Mouse (Mus musculus): ENCODE measurements around the gene Skint11. TPM values are rescaled to one million over a fixed set of nuclear protein-coding genes. Genes with fewer than 3 reads are reported as not detected.
"Not testable (repeated sequence)": the region's sequence is repeated elsewhere in the genome, so short reads cannot be mapped to it uniquely, and the experiment has no call there.

Skint11 gene
- not detected in 2 replicates for polyA plus RNA-seq (2014; fragmentation: Nextera tagmentation; extraction: Ambion mirVana)

- ATAC-seq (no peak), DNase-seq (ENCODE audit: low spot score) (no peak)
- Histone ChIP-seq H3K9me3 (replicated peaks; ENCODE audit: control insufficient read depth, low read length) (peaks cover 7% of the 10 kb centered on the region; the same call in 1 of the 2 replicates), H3K4me3 (ENCODE audit: low read depth, low read length) (no peak within 1 kb of the TSS), H3K36me3 (ENCODE audit: control insufficient read depth, insufficient read depth, low read length) (no peaks in the 10 kb centered on the region), H3K27me3 (replicated peaks; ENCODE audit: control insufficient read depth, insufficient read depth, low read length) (no peaks in the 10 kb centered on the region), H3K27ac (ENCODE audit: low read depth, low read length) (no peak within 1 kb of the TSS), H3K4me2 (ENCODE audit: low read length) (no peak within 1 kb of the TSS), H3K9ac (ENCODE audit: low read length) (no peak within 1 kb of the TSS), H3K4me1 (ENCODE audit: control insufficient read depth, insufficient read depth, low read length) (no peaks in the 10 kb centered on the region)
- WGBS = 81% methylated on average over 1 of the region's 1 CpGs
Measured at GRCm38 (mm10) chr4:114163084-114163483, at the start of gene Skint11. Skint11 (plus strand) TSS chr4:114163384.

DNA sequence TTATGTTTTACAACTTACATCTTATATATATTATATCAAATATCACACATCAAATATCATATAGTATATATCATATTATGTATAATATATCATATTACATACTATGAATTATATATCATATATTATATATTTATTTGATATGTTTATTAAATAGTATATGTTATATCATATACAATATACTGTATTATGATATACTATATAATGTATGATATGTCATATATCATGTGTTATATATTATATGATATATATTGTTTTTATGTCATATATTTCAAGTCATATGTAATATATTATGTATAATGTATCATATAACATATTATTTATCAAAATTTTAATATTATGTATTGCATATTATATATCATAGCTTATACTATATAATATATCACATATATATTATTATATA lies 2.0 kb upstream of the Skint11 start:
- DNase-seq (ENCODE audit: low spot score) (no peak), ATAC-seq (no peak)
- H3K4me1 ChIP-seq (ENCODE audit: control insufficient read depth, insufficient read depth, low read length) = no peaks in the 10 kb centered on the region
- H3K9ac ChIP-seq (ENCODE audit: low read length) = no peak overlapping the region
- no peak overlapping the region for H3K4me2 ChIP-seq (ENCODE audit: low read length)
- H3K4me3 ChIP-seq (ENCODE audit: low read depth, low read length) = no peak overlapping the region
- H3K27ac ChIP-seq (ENCODE audit: low read depth, low read length) = no peak overlapping the region
- 0 out of 2 replicates have a peak, but pooled peaks cover 5% of the 10 kb centered on the region for H3K9me3 ChIP-seq (replicated peaks; ENCODE audit: control insufficient read depth, low read length)
- H3K27me3 ChIP-seq (replicated peaks; ENCODE audit: control insufficient read depth, insufficient read depth, low read length) = no peaks in the 10 kb centered on the region
- H3K36me3 ChIP-seq (ENCODE audit: control insufficient read depth, insufficient read depth, low read length) = no peaks in the 10 kb centered on the region

GRCm38 (mm10) chr4:114172898-114173297 lies 9.7 kb downstream of the Skint11 start:
- H3K4me1 ChIP-seq (ENCODE audit: control insufficient read depth, insufficient read depth, low read length); H3K4me3 ChIP-seq (ENCODE audit: low read depth, low read length); H3K27me3 ChIP-seq (replicated peaks; ENCODE audit: control insufficient read depth, insufficient read depth, low read length); DNase-seq (ENCODE audit: low spot score); H3K4me2 ChIP-seq (ENCODE audit: low read length); ATAC-seq; H3K9me3 ChIP-seq (replicated peaks; ENCODE audit: control insufficient read depth, low read length); H3K27ac ChIP-seq (ENCODE audit: low read depth, low read length); H3K9ac ChIP-seq (ENCODE audit: low read length); H3K36me3 ChIP-seq (ENCODE audit: control insufficient read depth, insufficient read depth, low read length): not testable (repeated sequence)
- 17% methylated on average over 5 of the region's 6 CpGs for WGBS

DNA sequence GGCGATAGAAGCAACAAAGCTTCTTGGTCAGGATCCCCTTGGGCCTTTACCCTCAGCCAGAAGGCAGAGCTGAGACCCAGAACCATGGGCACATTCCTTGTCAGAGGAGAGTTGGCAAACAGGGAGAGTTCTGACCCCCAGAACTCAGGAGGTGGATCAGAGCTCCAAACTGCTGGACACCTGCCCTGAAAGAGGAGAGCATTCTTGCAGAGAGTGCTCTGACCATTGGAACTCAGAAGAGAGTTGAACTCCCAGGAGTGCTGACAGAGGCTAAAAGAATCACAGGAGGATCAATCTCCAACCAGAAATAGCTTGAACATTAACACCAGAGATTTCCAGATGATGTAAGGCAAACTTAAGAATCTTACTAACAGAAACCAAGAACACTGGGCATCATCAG lies 93.7 kb downstream of the Skint11 start:
- not testable (repeated sequence) for DNase-seq (ENCODE audit: low spot score); H3K9ac ChIP-seq (ENCODE audit: low read length); H3K27me3 ChIP-seq (replicated peaks; ENCODE audit: control insufficient read depth, insufficient read depth, low read length); H3K4me2 ChIP-seq (ENCODE audit: low read length); H3K4me3 ChIP-seq (ENCODE audit: low read depth, low read length); H3K27ac ChIP-seq (ENCODE audit: low read depth, low read length); H3K9me3 ChIP-seq (replicated peaks; ENCODE audit: control insufficient read depth, low read length); ATAC-seq; H3K4me1 ChIP-seq (ENCODE audit: control insufficient read depth, insufficient read depth, low read length); H3K36me3 ChIP-seq (ENCODE audit: control insufficient read depth, insufficient read depth, low read length)
- 63% methylated on average over 1 of the region's 1 CpGs for WGBS

Other genes with a start within 250 kb of the Skint11 start
- not detected in 2 replicates for gene Skint5, start 163.9 kb upstream of the Skint11 start, polyA plus RNA-seq (2014; fragmentation: Nextera tagmentation; extraction: Ambion mirVana)
- gene Trabd2b, start 243.3 kb downstream of the Skint11 start, polyA plus RNA-seq (2014; fragmentation: Nextera tagmentation; extraction: Ambion mirVana) = 0.37 and 0.41 TPM in 2 replicates